Mouse (Mus musculus) cortical plate, adult 2 months (tissue): ENCODE results near the gene Mknk1. TPM values are rescaled to one million over a fixed set of nuclear protein-coding genes. Genes with fewer than 3 reads are reported as not detected.

Source experiments
- H3K27ac ChIP-seq: fragments of 200-500 bp; 2 replicates; pipeline ENCODE4 v1.5.1; 2012; ENCODE audit warnings: low read length, control low read depth, inconsistent platforms; ENCODE audit not compliant: insufficient read depth
- H3K4me1 ChIP-seq: fragments of 200-500 bp; 2 replicates; pipeline ENCODE4 v1.6.1; 2011; ENCODE audit warnings: low read length; ENCODE audit not compliant: control insufficient read depth, insufficient read depth
- H3K4me3 ChIP-seq: fragments of 200-500 bp; 2 replicates; pipeline ENCODE4 v1.5.1; 2011; ENCODE audit warnings: mild to moderate bottlenecking, low read length, control low read depth; ENCODE audit not compliant: insufficient read depth
- CTCF ChIP-seq: fragments of 200-500 bp; IDR thresholded peaks from 2 replicates; pipeline ENCODE4 v1.5.1; 2011; ENCODE audit warnings: mild to moderate bottlenecking, control low read depth, low read length; ENCODE audit not compliant: insufficient read depth; ENCODE audit errors: extremely low read depth
- POLR2A ChIP-seq: fragments of 200-500 bp; IDR thresholded peaks from 2 replicates; pipeline ENCODE4 v1.6.1; 2011; ENCODE audit warnings: mild to moderate bottlenecking, low read length, control low read depth; ENCODE audit not compliant: insufficient read depth; ENCODE audit errors: extremely low read depth
- polyA plus RNA-seq: library from polyadenylated mRNA; depleted of rRNA; stranded (reverse); fragments of >200 nt; gene quantifications from 2 replicates; pipeline ENCODE4 v1.2.3, GENCODE M21; 2012

Mknk1 gene
- polyA plus RNA-seq, 1 experiment = 59.8 TPM

DNA sequence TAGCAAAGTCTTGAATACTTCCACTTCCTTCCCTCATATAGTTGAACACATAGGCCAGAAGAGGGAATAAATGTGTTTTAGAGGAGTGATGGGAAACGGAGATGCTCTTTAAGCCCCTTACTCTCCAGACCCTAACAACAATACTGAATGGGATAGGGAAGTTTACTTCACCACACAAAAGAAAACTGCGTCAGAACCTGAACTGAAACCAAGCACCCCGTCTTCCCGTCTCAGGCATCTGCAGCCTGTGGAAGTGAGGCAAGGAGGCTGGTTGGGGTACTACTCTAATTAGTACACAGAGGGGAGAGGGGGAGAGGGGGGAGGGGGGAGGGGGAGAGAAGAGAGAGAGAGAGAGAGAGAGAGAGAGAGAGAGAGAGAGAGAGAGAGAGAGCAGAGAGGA lies 802 bp upstream of the Mknk1 start:
- no peak for TF ChIP-seq POLR2A
- TF ChIP-seq CTCF = no peak
- Histone ChIP-seq H3K27ac (no peak overlapping the region), H3K4me1 (no peaks in the 10 kb centered on the region), H3K4me3 (no peak overlapping the region)

DNA sequence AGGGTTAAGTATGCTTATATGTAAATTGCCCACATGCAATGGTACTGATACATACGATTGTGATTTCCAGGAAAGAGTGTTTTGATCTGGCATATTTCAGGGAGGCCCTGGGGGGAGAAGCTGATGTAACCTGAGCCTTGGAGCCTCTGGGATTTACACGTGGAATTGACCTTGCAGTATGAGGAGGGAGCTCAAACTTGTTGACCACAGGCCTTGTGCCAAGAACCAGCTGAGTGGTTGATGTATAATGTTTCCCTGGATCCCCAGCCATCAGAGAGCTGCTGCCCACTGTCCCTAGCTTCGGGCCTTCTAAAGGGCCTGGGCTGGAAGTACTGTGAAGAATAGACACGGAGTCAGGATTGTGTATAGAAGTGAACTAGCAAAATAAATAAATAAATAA lies 958 bp downstream of the Mknk1 start:
- no peak overlapping the region for H3K27ac ChIP-seq
- no peaks in the 10 kb centered on the region for H3K4me1 ChIP-seq
- peak overlapping the region; percentile 76; the same call in 1 of the 2 replicates for H3K4me3 ChIP-seq
- no peak for TF ChIP-seq POLR2A
- TF ChIP-seq CTCF = no peak

DNA sequence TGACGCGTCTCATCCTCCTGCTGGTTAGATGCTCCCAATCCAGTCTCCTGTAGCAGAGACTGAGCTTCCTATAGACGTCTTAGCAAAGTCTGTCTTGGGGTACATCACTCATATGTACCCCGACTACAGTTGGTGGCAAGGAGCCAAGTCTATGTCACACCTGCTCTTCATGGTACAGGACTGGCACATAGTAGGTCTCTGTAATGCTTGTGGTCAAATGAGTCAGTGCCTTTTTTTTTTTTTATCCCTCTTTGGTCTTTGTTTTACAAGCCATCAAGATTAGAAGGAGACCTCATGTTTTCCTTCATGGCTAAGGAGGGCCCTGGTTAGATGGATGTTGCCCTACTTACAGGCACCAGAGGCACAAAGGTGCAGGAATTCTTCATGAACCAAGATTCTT lies 1.8 kb downstream of the Mknk1 start:
- Histone ChIP-seq H3K27ac (no peak overlapping the region), H3K4me3 (no peak overlapping the region), H3K4me1 (no peaks in the 10 kb centered on the region)
- TF ChIP-seq CTCF (no peak), POLR2A (no peak)

DNA sequence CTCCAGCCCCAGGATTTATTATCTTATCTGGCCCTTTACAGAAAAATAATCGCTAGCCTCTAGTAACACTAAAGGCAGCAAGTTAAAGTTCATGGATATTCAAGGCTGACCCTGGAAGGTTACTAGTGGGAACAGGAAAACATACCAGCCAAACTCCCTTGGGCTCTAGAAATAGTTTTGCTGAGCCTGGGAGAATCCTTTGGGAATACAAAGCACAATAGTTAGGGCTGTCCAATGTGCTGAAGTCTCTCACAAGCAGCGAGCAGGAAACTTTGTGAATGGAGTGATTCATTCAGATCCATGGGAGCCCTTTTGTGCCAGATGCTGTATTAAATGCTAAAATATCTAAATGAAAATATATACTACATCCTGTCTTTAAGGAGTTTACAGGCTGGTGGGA lies 7.7 kb downstream of the Mknk1 start:
- 0 out of 2 replicates have a peak overlapping the region, but pooled peaks have one; percentile 5 for H3K27ac ChIP-seq
- TF ChIP-seq CTCF = no peak
- TF ChIP-seq POLR2A = no peak
- H3K4me1 ChIP-seq = peaks cover 6% of the 10 kb centered on the region
- no peak overlapping the region for H3K4me3 ChIP-seq

DNA sequence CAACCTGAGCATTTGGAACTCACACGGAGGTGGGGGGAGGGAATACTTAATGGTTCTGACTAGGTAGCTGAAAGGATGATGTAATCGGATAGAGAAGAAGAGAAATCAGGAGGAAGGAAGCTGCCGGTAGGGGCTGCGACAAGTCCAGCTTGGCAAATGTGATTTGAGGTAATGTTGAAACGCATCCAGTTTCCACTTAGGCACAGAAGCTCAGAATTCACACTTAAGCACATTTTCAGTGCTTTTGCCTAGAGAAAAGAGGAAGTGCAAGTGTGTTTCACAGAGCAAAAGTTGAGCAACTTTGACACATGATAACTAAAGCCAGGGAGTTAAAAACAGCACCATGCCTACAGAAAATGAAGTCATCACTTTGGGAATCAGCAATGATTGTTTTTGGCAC lies 8.4 kb downstream of the Mknk1 start:
- TF ChIP-seq CTCF (0 out of 2 replicates have a peak, but pooled peaks have one; percentile 12), POLR2A (no peak)
- H3K4me3 ChIP-seq = no peak overlapping the region
- H3K27ac ChIP-seq = peak overlapping the region; percentile 80
- H3K4me1 ChIP-seq = peaks cover 6% of the 10 kb centered on the region

DNA sequence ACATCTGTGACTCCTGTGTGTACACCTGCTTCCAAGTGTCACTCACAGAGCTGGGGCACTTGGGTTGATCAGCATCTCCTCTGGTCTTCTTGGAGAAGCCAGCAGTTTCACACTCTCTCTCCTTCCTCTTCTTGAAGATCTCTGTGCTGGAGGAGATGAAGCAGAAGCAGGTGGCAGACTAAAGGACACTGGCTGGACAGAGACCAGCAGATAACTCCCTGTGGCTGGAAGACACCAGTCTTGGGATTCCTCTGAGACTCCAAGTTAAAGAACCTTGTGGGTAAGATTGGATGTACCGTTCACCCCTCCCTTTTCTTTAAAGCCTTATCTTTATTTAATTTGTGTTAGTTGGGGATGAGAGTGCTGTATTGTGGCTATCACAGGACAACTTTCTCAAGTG lies 9.1 kb downstream of the Mknk1 start:
- Histone ChIP-seq H3K4me1 (peaks cover 6% of the 10 kb centered on the region), H3K4me3 (no peak overlapping the region), H3K27ac (0 out of 2 replicates have a peak overlapping the region, but pooled peaks have one; percentile 80)
- TF ChIP-seq CTCF (no peak), POLR2A (no peak)

DNA sequence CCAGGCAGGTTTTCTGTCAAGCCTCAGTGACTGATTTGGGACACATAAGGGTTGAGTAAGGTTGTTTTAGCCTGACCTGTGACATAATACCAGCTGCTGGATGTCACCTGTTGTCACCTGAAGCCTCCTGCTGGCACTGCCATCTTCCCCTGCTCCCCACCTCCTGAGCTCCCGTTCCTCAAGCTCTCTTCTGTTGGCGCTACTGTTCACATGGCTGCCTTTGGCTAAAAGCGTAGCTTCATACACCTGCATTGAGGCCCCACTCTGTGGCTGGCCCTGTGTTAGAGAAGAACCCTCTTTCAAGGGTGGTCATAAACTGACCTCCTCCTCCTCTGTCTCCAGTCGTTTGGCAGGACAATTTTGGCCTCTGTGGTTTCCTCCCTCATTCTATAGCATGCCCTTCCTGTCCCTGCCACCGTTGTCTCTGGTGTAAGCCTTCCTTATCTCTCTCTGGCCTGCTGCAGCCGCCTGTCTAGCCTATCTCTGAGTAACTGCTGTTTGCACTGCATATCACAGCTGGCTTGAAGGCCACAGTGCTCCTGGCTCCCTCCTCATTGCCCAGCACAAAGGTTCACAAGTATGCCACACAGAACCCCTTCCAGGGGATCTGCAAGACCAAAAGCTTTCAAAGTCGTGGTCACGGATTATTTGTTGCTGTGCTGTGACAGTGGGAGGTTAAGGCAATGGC lies 10.1 kb downstream of the Mknk1 start:
- Histone ChIP-seq H3K4me3 (no peak overlapping the region), H3K4me1 (peaks cover 6% of the 10 kb centered on the region), H3K27ac (no peak overlapping the region)
- no peak for TF ChIP-seq CTCF
- no peak for TF ChIP-seq POLR2A

DNA sequence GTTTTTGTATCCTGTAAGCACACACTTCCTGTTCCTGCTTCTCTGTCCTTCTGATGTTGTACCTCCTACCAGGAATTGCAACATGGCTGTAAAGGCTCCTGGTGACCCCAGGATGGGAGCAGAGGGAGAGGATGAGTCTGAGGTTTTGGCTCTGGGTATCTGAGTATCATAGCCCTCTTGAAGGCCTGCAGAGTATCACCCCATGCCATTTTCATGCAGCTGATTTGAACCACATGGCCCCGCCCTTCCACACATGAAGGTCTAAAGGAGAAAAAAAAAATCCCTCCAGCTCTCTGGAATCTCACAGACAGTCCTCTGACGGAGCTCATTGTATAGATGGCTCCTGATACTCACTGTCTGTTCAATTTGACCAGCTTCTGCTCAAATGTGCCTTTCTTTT lies 11.1 kb downstream of the Mknk1 start:
- Histone ChIP-seq H3K4me3 (no peak overlapping the region), H3K4me1 (peaks cover 6% of the 10 kb centered on the region), H3K27ac (no peak overlapping the region)
- TF ChIP-seq POLR2A (no peak), CTCF (no peak)

DNA sequence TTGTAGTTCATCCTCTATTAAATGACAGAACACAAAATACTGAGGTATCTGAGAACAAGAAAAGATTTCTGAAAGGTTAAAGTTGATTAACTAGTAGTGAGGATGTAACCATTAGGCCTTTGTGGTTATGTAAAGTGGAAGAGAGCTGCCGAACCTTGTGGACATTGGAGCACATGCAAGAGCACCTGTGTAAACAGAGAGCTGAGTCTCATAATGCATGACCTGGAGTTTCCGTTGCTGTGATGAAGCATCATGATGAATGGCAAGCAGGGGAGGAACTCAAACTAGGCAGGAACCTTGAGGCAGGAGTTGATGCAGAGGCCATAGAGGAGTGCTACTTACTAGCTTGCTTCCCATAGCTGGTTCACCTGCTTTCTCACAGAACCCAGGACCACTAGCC lies 11.6 kb downstream of the Mknk1 start:
- Histone ChIP-seq H3K27ac (no peak overlapping the region), H3K4me3 (no peak overlapping the region), H3K4me1 (peaks cover 7% of the 10 kb centered on the region)
- TF ChIP-seq CTCF (no peak), POLR2A (no peak)

DNA sequence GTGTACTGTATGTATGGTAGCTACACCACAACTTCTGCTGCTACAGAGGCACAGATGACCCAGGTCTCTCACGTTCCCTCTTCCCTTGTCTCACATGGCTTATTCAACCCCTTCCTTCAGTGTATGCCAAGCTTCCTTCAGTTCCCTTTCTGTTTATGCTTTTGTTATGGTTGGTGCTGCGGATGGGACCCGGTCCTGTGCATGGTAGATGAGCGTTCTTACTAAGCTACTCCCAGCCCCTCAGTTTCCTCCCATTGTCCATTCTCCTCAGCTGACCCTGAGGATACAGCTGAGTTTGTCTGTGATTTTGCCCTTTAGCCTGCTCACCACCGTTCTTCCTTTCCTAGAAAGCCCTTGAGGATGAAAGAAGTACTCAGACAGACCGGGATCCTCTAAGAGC lies 12.6 kb downstream of the Mknk1 start:
- TF ChIP-seq CTCF = no peak
- no peak for TF ChIP-seq POLR2A
- Histone ChIP-seq H3K27ac (no peak overlapping the region), H3K4me1 (peaks cover 8% of the 10 kb centered on the region), H3K4me3 (no peak overlapping the region)
